8 mouse cellular contexts compared by ENCODE assay signal in genomic region chr12:113139908-113140615, GRCm38 (mm10). TPM values are rescaled to one million over a fixed set of nuclear protein-coding genes. Genes with fewer than 3 reads are reported as not detected.
DNase-seq lines count a peak whose midpoint lies in the region; ATAC-seq lines count a peak whose summit lies in the region.

Gene Crip2, plus strand, starts transcription at chr12:113140236.

- peak; percentile 87 for ATAC-seq in hindbrain, embryonic 14.5 days (ENCODE audit: low FRiP score)

- H3K4me2 ChIP-seq in hindbrain, embryonic 14.5 days (replicated peaks) = peak within 1 kb of the TSS; percentile 65

- peak; percentile 98 for DNase-seq in R1 (ENCODE audit: low read depth, low spot score)
- DNase-seq in cerebellum, postnatal 25 days = peak; percentile 50 to 71
- peak; percentile 93 to 95 for DNase-seq in frontal cortex, postnatal 36 days (ENCODE audit: low spot score in 2 of 2)
- peak; percentile 86 for DNase-seq in hindbrain, embryonic 14.5 days (ENCODE audit: low spot score)
- DNase-seq in layer of hippocampus, postnatal 25 days (ENCODE audit: extremely low spot score in 1 of 2, low spot score in 1 of 2) = peak; percentile 74 to 94
- peak; percentile 94 for DNase-seq in lung, postnatal 14 days
- DNase-seq in right cerebral cortex, adult 2 months (ENCODE audit: low spot score in 2 of 2) = peak; percentile 90 to 95
- peak; percentile 65 for DNase-seq in urinary bladder, postnatal 10 days (ENCODE audit: low spot score)

- under 1% methylated on average over 66 of the region's 68 CpGs for WGBS in hindbrain, embryonic 14.5 days

- no peaks in the 10 kb centered on the region for H3K27me3 ChIP-seq in hindbrain, embryonic 14.5 days (ENCODE audit: control insufficient read depth, insufficient read depth, low read length)

- H3K27ac ChIP-seq in hindbrain, embryonic 14.5 days = peak within 1 kb of the TSS; percentile 84

- H3K9ac ChIP-seq in hindbrain, embryonic 14.5 days = peak within 1 kb of the TSS; percentile 69

- no peaks in the 10 kb centered on the region for H3K9me3 ChIP-seq in hindbrain, embryonic 14.5 days (ENCODE audit: control insufficient read depth, low read length)

- peaks cover 51% of the 10 kb centered on the region for H3K36me3 ChIP-seq in hindbrain, embryonic 14.5 days (replicated peaks; ENCODE audit: control insufficient read depth, insufficient read depth)

- peak within 1 kb of the TSS; percentile 66 for H3K4me3 ChIP-seq in hindbrain, embryonic 14.5 days (replicated peaks; ENCODE audit: low read length)

- H3K4me1 ChIP-seq in hindbrain, embryonic 14.5 days (replicated peaks; ENCODE audit: control insufficient read depth, insufficient read depth, low read length) = peaks cover 30% of the 10 kb centered on the region

RNA-seq across cellular contexts. Expression of gene Crip2, which starts in this region (rescaled TPM):
- polyA plus RNA-seq in hindbrain, embryonic 14.5 days (2014; fragmentation: Nextera tagmentation; extraction: Ambion mirVana) = 280 and 288 TPM in 2 replicates
- 100 to 1,000 TPM; 110 to 113 TPM for total RNA-seq in layer of hippocampus, postnatal 25 days (2021)

Comparison
In these comparisons a context has a peak if more than half of its experiments do, and no peak if none do; other contexts are left out.
1. Peak in every context shown above with its lines: DNase-seq, ATAC-seq, H3K4me3 ChIP-seq and H3K27ac ChIP-seq.